Mouse (Mus musculus): Measurements from ENCODE around the gene Mef2c.

The Mef2c gene

DNA sequence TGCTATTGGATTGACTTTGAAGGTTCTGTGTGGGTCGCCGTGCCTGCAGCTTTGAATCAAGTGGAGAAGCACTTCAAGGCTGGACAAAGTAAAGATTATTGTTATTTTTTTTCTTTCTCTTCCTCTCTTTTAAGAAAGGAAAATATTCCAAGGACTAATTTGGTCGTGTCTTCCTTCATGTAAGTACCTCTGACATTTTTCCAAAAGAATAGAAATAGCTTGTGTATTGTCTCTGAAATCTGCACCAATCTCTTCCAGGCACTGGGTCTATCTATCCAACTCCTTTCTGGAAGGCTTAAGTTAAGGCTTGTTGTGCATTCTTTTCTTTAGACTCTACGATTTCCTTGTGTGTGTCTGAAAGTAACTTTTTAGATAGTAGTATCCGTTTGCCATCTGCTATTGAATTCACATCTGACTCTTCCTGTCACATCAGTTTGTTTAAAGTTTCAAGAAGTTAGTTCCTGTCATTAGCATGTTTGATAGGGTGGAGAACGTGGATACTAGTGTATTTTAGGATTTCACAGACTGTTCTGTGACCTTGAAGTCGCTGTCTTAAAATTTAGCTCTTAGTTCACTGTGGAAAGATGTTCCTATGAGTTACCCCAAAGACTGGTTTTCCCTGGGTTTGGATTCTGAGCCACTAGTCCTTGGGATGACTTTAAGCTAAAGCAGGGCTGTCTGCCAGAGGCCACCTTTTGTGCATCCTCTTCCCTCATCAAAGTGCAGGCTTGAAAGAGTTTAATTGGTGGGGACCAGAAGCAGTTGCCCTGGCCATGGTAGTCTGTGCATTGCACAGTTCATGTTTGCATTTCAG, 21.3 kb downstream of the Mef2c start:
- no peak for DNase-seq (ENCODE audit: low read depth, low spot score)

DNA sequence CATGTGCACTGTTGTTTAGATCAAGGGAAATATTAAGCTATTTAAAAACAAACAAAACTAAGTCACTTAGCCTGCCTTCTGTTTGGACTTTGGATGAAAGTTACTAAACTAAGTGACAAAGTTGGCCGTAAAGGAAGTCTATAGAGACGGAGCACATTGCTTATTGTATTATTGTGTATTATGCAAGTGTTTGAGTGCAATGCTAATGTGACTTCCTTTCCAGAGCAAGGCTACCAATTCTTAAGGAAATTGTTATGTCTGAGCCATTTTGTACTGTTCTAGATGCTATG, 21.8 kb downstream of the Mef2c start:
- no peak for DNase-seq (ENCODE audit: low read depth, low spot score)

DNA sequence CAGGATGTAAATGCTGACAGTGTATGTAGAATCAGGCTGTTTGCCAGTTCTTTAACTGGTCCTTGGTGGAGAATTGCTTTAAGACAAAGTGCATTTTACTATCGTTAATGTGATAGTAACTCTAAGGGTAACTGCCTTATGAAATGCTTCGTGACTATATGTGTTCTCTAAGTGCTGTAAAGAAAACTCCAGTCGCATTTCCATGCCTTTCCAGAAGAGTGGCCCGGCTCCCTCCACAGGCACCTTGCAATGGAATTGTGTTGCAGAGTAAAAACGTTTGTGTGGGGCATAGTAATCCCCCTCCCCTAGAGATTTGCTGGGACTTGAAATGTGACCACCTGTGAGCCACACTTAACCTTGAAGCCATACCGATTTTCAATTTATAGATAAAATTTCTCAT, 22.2 kb downstream of the Mef2c start:
- no peak for DNase-seq (ENCODE audit: low read depth, low spot score)

DNA sequence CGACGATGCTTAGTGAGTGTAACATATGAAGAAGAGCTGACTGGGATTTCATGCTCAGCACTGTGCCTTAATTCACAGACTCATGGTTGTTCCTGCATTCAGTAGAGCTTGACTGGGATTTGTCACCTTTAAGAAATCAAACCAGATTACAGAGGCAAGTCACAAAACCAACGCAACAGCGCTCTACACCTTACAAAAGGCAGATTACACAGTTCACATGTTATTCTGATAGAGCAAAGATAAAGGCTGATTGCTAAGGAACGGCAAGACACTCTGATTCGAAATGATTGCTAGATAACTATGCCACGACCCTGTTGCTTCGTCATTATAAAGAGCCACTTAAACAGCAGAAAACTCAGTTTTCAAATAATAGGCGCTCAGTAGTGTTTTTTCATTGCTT, 24.1 kb downstream of the Mef2c start:
- DNase-seq (ENCODE audit: low read depth, low spot score), result no peak

DNA sequence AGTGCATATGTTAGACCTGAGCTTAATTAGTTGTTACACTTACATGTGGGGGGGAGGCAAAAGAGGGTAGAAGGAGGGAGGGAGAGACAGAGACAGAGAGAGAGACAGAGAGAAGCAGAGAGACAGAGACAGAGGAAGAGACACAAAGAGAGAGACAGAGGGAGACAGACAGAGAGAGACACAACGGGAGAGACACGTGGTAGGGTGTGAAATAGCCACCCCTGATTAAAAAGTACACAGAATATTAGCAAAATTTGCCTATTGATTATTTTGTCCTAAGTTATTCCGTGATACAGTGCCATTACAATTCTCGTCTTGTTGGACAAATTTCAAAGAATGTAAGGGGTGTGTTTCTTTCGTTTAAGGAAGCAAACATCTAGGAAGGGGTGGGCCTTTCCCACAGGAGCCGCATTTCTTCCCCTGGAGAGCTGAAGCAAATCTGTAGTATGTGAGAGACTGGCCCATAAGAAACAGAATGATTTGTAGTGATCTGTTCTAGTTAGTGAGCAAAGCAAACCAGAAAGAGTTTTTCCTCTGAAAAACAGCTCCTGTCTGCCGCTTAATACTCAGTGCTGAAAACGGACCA, 26.0 kb downstream of the Mef2c start:
- no peak for DNase-seq (ENCODE audit: low read depth, low spot score)

DNA sequence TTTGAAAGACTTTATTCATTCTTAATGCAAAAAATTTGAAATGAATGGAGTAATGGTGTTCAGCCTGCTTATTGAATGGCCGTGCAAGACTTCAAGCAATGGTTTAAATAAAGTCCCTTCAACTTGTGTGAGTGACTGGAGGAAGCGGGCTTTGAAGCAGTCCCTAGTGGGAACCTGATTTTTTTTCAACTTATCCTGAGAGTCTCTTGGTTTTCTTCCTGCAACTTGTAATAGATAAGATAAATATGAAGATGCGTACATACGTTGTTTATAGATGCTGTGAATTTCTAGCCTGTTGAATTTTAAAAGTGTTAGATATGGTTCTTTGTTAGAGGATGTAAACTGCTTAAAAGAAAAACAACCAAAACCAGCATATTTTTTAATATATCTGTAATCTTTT, 27.1 kb downstream of the Mef2c start:
- DNase-seq (ENCODE audit: low read depth, low spot score), result no peak

DNA sequence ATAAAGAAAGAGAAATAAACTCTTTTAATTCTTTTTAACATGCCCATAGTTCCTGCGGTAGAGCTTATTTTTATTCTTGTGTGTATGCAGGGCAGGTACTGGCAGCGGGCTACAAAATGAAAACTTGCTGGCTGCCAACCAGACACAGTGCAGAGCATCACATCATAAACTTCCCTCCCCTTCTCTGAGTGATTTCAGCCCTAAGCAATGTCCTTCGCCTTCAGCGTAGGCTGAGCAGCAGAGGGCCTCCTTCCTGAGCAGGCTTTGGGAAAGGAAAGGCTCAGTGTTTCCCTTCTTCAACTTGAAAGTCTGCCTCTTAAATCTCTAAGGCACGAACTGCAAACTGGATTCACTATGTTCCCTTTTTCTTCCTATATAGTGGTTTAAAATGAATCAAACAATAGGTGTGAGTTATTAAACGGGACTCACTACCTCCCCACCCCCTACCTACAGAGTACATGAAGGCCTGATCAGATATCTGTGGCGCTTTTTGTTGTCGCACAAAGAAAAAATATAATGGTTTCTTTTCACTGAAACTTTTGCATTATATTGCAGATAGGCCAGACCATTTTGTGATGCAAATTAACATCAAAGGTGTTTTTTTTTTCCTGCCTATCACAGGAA, 28.2 kb downstream of the Mef2c start:
- DNase-seq (ENCODE audit: low read depth, low spot score), result no peak

DNA sequence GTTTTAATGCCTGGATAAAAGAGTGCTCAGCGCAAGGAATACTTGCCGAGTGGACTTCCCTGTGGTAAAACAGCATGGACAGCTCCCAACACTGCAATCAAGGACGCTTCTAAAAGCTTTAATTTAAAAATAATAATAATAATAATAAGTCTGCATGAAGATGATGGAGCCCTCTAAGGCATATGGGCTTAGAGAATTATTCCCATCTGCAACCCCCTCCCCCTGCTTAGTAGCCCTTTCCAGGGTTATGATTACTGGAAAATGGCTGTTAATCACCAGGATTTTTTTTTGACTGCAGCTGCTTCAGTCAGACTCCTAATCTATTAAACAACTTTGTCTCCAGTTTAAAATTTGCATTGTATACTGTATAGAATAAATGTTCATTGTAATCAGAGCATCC, 32.5 kb downstream of the Mef2c start:
- no peak for DNase-seq (ENCODE audit: low read depth, low spot score)

DNA sequence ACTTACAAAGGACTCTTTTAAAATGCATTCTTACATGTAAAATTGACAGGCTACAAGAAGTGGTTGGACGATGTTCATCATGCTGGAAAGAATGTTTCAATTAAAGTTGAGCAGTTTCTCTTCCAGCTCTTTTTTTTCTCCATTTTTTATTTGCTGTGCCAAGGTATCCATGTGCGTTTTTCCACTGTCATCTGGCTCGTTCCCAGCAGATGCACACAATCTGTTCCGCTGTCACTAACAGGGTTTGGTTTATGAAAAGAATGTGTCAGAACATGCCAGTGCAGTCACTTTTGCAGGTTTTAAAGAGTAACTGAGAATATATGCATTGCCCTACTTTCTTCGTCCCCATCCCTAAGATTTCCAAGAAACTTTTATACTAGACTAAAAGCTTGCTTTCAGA, 33.3 kb downstream of the Mef2c start:
- no peak for DNase-seq (ENCODE audit: low read depth, low spot score)

DNA sequence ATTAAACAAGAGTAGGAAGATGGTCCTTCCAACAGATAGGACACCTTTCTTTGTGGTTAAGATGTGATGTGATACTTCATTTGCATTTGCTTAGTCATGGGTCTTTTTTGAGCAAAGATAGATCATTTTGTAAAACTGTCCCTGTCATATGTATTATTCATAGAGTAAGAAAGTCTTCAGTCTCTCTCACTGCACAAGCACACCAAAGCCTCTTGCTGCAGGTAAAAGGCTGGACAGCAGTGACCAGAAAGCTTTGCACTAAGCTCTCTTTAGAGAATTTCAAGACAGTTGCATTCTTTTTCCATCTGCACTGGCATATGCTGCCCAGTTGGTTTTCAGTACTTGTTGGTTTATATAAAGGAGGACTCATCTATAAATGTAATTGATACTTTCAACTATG, 36.1 kb downstream of the Mef2c start:
- DNase-seq (ENCODE audit: low read depth, low spot score), result no peak

DNA sequence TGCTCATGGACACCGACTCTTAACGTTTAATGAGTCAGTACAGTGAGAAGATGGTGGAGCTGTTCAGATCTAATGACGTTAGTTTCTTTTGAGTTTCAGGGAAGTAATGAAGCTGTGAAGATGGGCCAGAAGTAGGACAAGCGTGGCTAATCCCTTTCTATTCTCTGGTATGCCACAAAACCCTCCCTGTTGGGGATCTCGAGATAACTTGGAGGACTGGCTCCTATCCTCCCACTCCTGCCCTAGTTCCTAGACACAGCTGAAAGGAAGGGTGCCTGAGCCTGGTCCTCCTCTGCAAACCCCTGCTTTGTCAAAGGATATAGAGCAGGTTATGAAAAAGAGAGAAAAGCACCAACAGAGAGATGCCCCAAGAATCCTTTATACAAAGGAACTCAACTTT, 38.8 kb downstream of the Mef2c start:
- no peak for DNase-seq (ENCODE audit: low read depth, low spot score)

DNA sequence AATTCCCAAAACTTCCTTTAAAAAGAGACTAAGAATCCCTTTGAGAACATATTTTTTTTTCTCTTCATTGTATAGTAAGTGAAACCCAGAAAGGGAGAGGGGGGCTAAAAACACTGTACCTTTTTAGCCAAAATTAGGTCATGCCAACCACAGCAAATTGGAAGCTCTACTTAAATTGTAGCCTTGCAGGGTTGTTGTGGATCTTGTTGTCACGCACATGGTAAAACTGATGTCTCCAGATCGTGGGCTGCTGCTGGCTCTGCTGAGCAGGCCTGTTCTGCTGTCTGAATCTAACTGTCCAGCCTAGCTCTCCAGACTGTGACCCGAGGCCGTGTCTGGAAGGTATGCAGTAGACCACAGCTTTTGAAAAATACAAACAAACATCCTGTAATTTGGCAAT, 40.9 kb downstream of the Mef2c start:
- no peak for DNase-seq (ENCODE audit: low read depth, low spot score)

DNA sequence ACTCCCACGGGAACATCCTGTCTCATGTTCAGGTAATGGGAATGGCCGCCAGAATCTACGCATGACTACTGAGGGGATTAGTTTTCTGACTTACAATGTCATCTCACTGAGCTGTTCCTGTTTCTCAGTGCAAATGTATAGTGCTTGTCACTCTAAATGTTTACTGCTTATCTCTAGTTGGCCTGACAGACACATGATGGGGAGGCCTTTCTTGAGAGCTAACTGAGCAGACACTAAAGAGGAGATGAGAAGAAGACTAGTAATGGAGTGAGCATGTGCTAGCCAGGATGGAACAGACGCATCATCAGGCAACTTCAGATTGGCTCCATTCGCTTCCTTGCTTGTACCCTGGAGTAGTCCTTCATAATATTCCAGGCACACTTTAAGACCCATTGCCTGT, 43.0 kb downstream of the Mef2c start:
- DNase-seq (ENCODE audit: low read depth, low spot score), result no peak

DNA sequence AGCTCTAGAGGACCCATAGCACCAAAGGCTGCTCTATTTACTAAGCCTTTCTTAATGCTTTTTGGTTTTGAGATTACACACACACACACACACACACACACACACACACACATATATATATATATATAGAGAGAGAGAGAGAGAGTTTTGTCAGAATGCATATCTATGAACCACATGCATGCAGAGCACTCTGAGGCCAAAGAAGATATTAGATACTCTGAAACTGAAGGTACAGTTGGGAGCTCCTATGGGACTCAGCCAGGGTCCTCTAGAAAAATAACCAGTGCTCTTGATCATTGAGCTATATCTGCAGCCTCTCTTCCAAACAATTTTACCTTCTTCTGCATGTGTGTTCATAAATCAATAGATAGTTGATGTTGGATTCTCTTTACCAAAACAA, 47.4 kb downstream of the Mef2c start:
- DNase-seq (ENCODE audit: low read depth, low spot score), result no peak

DNA sequence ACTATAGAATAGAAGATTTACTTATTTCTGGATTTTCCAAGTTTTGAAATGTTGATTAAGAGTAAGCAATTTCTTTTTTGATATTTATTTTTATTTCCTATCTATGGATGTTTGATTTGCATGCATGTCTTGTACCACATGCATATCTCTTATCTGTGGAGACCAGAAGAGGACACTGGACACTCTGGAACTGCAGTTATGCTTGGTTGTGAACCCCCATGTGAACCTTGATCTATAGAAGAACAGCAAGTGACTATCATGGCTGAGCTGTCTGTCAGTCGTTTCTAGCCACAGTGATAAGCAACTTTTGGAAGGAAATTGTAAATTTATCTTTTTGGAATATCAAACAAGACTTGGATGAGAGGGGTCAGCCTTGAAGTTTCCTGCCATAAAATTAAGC, 48.2 kb downstream of the Mef2c start:
- DNase-seq (ENCODE audit: low read depth, low spot score), result no peak

DNA sequence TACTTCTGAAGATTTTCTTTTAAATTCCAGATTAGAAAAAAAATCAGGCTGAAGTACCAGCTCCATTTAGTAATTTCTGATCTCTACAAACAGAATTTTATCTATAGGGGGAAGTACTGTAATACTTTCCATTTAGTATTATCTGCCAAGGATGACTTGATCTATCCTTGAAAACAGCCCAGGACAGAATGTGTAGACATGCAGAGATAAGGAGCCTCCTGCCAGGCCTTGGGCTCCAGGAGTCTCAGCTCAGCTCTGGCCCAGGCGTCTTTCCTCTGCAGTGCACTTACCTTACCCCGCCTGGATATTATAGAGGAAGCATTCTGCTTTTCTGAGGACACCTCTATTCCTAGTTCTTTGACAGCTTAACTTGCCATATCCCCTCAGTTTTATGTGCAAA, 59.4 kb downstream of the Mef2c start:
- no peak for DNase-seq (ENCODE audit: low read depth, low spot score)

DNA sequence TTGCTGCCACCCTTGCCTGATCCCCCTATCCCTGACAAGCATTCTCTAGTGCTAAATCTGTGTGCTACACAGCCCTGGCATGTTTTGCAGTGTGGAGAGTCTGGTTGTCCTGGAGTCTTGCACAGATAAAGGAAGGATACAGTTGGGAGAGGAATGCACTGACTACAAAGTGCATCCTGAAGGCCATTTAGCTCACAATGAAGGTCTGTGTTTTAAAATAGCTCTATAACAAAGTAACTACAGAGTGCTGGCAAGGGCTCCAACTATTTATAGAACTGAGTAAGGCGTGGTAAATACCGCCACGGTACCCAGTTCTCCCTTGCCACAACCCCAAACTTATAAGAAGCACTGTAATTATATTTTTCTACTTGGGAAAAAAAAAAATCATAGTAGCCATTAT, 61.9 kb downstream of the Mef2c start:
- DNase-seq (ENCODE audit: low read depth, low spot score), result no peak

DNA sequence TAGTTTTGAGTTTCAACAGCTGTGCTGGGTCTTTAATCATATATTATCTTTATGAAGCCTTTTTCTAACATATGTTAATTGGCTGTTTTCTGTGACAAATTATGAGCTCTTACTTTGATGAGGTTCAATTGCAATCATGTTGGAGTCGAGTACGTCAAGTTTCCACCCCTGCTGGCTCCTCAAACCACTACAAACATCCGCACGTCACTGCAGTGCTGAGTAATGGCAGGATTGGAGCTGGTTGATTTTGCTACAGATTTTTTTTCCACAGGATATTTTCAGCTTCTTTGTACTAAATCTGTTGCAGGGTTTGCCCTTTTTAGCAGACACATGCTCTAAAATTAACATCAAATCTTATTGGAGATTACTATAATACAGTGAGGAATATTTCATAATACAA, 62.3 kb downstream of the Mef2c start:
- DNase-seq (ENCODE audit: low read depth, low spot score), result peak; percentile 66

DNA sequence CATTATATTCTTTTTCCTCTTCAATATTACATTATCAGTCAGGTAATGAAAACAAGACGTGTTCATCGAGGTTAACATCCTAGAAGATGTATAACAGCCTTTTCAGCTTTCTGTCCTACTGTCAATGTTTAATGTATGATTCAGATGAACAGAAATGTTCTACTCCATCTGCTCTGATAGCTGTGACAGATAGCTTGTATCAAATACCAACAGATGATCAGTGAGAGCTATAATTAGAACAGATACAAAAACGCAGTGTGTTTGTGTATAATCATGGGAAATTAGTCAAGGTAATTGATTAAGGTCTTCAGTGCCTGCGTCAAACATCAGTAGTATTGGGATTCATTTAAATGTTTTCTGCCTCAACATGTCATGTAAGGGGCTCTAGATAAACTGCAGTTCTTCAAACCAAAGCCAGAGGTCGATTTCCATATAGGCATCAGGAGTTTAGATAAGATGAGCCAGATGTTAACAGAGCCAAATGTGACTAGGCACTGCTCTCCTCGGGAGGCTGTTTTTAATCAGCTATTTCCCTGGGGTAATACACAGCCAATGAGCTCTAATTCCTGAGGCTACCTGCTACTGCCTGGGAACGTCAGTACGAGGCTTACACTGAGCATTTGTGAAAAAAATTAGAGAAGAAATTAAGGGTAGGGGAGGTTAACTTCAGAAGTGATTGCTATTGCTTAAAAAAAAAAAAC, 63.1 kb downstream of the Mef2c start:
- no peak for DNase-seq (ENCODE audit: low read depth, low spot score)

DNA sequence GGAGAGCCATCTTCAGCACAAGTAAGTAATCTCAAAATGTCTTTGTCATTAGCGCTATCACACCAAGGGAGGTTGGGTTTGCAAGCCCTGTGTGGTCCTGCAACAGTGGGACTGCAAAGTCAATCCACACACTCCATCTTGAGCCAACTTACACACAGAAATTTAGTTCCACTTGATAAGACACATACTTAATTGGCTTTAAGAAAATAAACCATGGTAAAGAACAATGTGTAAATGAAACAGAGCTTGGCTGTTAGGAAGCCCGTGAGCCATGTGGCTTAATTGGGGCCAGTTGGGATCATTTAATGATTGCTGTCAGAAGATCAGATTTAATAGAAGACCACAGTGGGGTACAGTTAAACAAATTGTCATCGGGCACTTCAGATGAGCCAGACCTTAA, 63.8 kb downstream of the Mef2c start:
- no peak for DNase-seq (ENCODE audit: low read depth, low spot score)

DNA sequence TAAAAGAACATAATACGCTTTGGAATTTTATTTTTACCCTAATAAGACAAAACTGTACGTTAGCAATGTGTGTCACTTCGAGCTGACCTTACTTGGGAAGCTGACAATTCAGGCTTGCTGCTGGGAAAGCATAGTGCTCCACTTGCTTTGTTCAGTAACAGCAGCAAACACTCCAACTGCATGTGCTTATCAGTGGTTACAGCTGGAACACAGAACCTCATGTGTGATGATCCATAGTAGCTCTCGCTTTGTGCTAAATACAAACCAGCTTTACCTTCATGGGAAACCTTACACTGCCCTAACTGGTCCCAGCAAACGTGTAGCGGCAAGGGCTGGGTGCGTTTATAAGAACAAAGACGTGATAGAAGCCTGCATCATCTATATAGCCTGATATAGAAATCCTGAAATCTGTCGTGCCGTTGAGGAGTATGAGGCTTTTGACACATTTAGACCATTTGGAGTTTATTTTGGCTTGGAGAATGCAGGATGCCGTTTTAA, 65.0 kb downstream of the Mef2c start:
- DNase-seq (ENCODE audit: low read depth, low spot score), result no peak

DNA sequence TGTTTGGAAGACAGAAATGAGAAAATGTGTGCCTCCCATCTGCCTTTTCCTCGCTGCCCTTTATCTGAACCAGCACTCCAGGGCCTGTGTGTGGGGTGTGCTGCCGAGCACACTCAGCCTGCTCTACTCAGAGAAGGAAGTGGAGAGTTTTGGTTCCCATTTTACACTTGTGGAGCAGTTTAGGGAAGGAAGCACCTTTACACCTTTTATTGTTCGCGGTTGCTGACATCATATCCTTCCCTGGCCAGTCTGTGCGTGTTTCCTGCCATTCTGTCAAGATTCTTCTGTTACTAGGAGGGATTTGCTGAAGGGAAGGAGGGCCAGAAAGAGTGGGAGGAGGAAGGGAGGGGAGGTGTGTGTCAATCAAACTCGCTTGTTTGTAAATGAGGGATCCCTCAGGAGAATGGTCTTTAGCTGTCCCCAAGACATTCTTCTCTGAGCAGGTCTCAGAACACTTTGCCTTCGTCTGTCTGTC, 68.2 kb downstream of the Mef2c start:
- peak; percentile 58 for DNase-seq (ENCODE audit: low read depth, low spot score)

DNA sequence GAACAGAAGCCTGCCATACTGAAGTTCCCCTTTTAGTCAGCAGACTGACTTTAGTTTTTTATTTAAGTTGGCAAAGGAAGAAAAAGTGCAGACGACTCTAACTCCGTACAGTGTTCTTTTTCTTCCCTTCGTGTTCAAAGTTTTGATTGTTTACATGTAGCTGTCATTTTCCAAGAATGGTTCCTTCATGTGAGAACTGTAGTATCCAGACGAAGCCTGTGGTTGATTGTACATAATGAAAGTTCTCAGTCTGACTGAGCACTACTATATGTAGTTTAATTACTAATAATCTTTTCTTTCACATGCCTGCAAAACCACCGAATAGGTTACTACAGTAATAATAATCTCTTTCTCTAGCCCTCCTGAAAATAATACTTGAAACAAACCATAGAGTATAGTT, 68.6 kb downstream of the Mef2c start:
- DNase-seq (ENCODE audit: low read depth, low spot score), result no peak
